Mouse (Mus musculus) MEL (cell line): ENCODE measurements around the gene Ano6. TPM values are rescaled to one million over a fixed set of nuclear protein-coding genes. Genes with fewer than 3 reads are reported as not detected.

Experiments
- DNase-seq: peaks from one replicate; pipeline ENCODE4 v3.0.0; 2011; ENCODE audit warnings: low read depth, low spot score
- H3K27ac ChIP-seq: 2 replicates; pipeline ENCODE4 v1.5.1; 2012; ENCODE audit warnings: low read depth, mild to moderate bottlenecking, control low read depth, low read length, moderate library complexity; ENCODE audit not compliant: control insufficient read depth
- H3K27me3 ChIP-seq, 2 experiments: fragments of 150-350 bp in 1 of 2; sonication (generic) in 1 of 2; 2 replicates each; pipeline ENCODE4 v1.6.1; 2012; ENCODE audit warnings: low read length in 2 of 2, mild to moderate bottlenecking in 2 of 2, improper control_type of control experiment in 1 of 2, moderate library complexity in 1 of 2; ENCODE audit not compliant: insufficient read depth in 2 of 2, control insufficient read depth in 1 of 2
- H3K36me3 ChIP-seq, 2 experiments: 2 replicates each; pipeline ENCODE4 v1.6.1; 2012 to 2014; ENCODE audit warnings: low read length in 2 of 2, improper control_type of control experiment in 1 of 2, inconsistent platforms in 1 of 2, mild to moderate bottlenecking in 1 of 2; ENCODE audit not compliant: insufficient read depth in 2 of 2, control insufficient read depth in 1 of 2
- H3K4me1 ChIP-seq, 2 experiments: fragments of 150-350 bp in 1 of 2; sonication (generic) in 1 of 2; 2 replicates each; pipeline ENCODE4 v1.6.1; 2012; ENCODE audit warnings: low read length in 2 of 2, improper control_type of control experiment in 1 of 2, mild to moderate bottlenecking in 1 of 2; ENCODE audit not compliant: insufficient read depth in 2 of 2, control insufficient read depth in 1 of 2
- H3K4me3 ChIP-seq, 2 experiments: fragments of 150-350 bp in 1 of 2; sonication (generic) in 1 of 2; 2 replicates each; pipeline ENCODE4 v1.5.1; 2012; ENCODE audit warnings: low read depth in 2 of 2, low read length in 2 of 2, mild to moderate bottlenecking in 2 of 2, moderate library complexity in 2 of 2, control low read depth in 1 of 2, improper control_type of control experiment in 1 of 2; ENCODE audit not compliant: control insufficient read depth in 1 of 2, insufficient read depth in 1 of 2
- H3K79me2 ChIP-seq: 2 replicates; pipeline ENCODE4 v1.6.1; 2012; ENCODE audit warnings: mild to moderate bottlenecking, low read length, moderate library complexity; ENCODE audit not compliant: control insufficient read depth, poor library complexity, insufficient read depth
- H3K9ac ChIP-seq: 2 replicates; pipeline ENCODE4 v1.6.1; 2012; ENCODE audit warnings: low read depth, mild to moderate bottlenecking, control low read depth, low read length, moderate library complexity; ENCODE audit not compliant: control insufficient read depth, poor library complexity, severe bottlenecking
- H3K9me3 ChIP-seq: fragments of 150-350 bp; sonication (generic); replicated peaks from 2 replicates; pipeline ENCODE4 v1.6.1; 2012; ENCODE audit warnings: mild to moderate bottlenecking, low read length, improper control_type of control experiment, moderate library complexity; ENCODE audit not compliant: insufficient read depth
- BHLHE40 ChIP-seq: IDR thresholded peaks from 2 replicates; pipeline ENCODE4 v1.6.1; 2012; ENCODE audit warnings: low read depth, mild to moderate bottlenecking, inconsistent platforms, low read length, improper control_type of control experiment, borderline replicate concordance
- CHD2 ChIP-seq: IDR thresholded peaks from 2 replicates; pipeline ENCODE4 v1.6.1; 2011; ENCODE audit warnings: low read length, improper control_type of control experiment
- CTCF ChIP-seq, 3 experiments: IDR thresholded peaks in 2 of 3; conservative IDR thresholded peaks in 1 of 3; 2 replicates each; pipeline ENCODE4 v1.5.1; 2011 to 2012; ENCODE audit warnings: low read length in 3 of 3, low read depth in 2 of 3, mild to moderate bottlenecking in 2 of 3, improper control_type of control experiment in 1 of 3, inconsistent platforms in 1 of 3, mixed read lengths in 1 of 3, moderate library complexity in 1 of 3; ENCODE audit not compliant: control insufficient read depth in 1 of 3, insufficient read depth in 1 of 3, poor library complexity in 1 of 3, severe bottlenecking in 1 of 3
- ELF1 ChIP-seq: IDR thresholded peaks from 2 replicates; pipeline ENCODE4 v1.6.1; 2014; ENCODE audit warnings: low read depth, mild to moderate bottlenecking, inconsistent platforms, low read length, improper control_type of control experiment, moderate library complexity
- EP300 ChIP-seq, 2 experiments: IDR thresholded peaks; 2 replicates each; pipeline ENCODE4 v1.6.1; 2011; ENCODE audit warnings: improper control_type of control experiment in 2 of 2, low read length in 2 of 2, low read depth in 1 of 2, mild to moderate bottlenecking in 1 of 2
- ETS1 ChIP-seq: IDR thresholded peaks from 2 replicates; pipeline ENCODE4 v1.6.1; 2012; ENCODE audit warnings: low read depth, mild to moderate bottlenecking, inconsistent platforms, low read length, improper control_type of control experiment, moderate library complexity
- GABPA ChIP-seq: IDR thresholded peaks from 2 replicates; pipeline ENCODE4 v1.6.1; 2012; ENCODE audit warnings: low read depth, mild to moderate bottlenecking, inconsistent platforms, low read length, improper control_type of control experiment, moderate library complexity
- HCFC1 ChIP-seq: IDR thresholded peaks from 2 replicates; pipeline ENCODE4 v1.6.1; 2012; ENCODE audit warnings: low read depth, mild to moderate bottlenecking, inconsistent platforms, low read length, improper control_type of control experiment, moderate library complexity
- MXI1 ChIP-seq: IDR thresholded peaks from 2 replicates; pipeline ENCODE4 v1.6.1; 2011; ENCODE audit warnings: mild to moderate bottlenecking, low read depth, low read length, improper control_type of control experiment
- MYB ChIP-seq: IDR thresholded peaks from 2 replicates; pipeline ENCODE4 v1.6.1; 2011; ENCODE audit warnings: mild to moderate bottlenecking, low read depth, low read length, improper control_type of control experiment
- NELFE ChIP-seq: IDR thresholded peaks from 2 replicates; pipeline ENCODE4 v1.6.1; 2011; ENCODE audit warnings: low read depth, low read length, improper control_type of control experiment
- NRF1 ChIP-seq: IDR thresholded peaks from 2 replicates; pipeline ENCODE4 v1.6.1; 2014; ENCODE audit warnings: low read depth, mild to moderate bottlenecking, inconsistent platforms, low read length, improper control_type of control experiment, moderate library complexity; ENCODE audit not compliant: poor library complexity, insufficient read depth, severe bottlenecking
- POLR2A ChIP-seq, 2 experiments: IDR thresholded peaks; 2 replicates each; pipeline ENCODE4 v1.6.1; 2011 to 2012; ENCODE audit warnings: low read length in 2 of 2, mild to moderate bottlenecking in 2 of 2, control low read depth in 1 of 2, improper control_type of control experiment in 1 of 2, low read depth in 1 of 2, moderate library complexity in 1 of 2; ENCODE audit not compliant: control insufficient read depth in 1 of 2, insufficient read depth in 1 of 2, poor library complexity in 1 of 2
- POLR2AphosphoS2 ChIP-seq: IDR thresholded peaks from 2 replicates; pipeline ENCODE4 v1.6.1; 2011; ENCODE audit warnings: low read length, improper control_type of control experiment
- RAD21 ChIP-seq: IDR thresholded peaks from 2 replicates; pipeline ENCODE4 v1.6.1; 2011; ENCODE audit warnings: mild to moderate bottlenecking, low read depth, low read length, improper control_type of control experiment
- RCOR1 ChIP-seq: IDR thresholded peaks from 2 replicates; pipeline ENCODE4 v1.6.1; 2012; ENCODE audit warnings: low read depth, mild to moderate bottlenecking, inconsistent platforms, low read length, improper control_type of control experiment
- SIN3A ChIP-seq: IDR thresholded peaks from 2 replicates; pipeline ENCODE4 v1.6.1; 2012; ENCODE audit warnings: low read length, improper control_type of control experiment, inconsistent platforms
- SMC3 ChIP-seq: IDR thresholded peaks from 2 replicates; pipeline ENCODE4 v1.6.1; 2011; ENCODE audit warnings: low read depth, low read length, improper control_type of control experiment
- TBP ChIP-seq: IDR thresholded peaks from 2 replicates; pipeline ENCODE4 v1.8.0; 2011; ENCODE audit warnings: low read depth, low read length, improper control_type of control experiment
- TCF12 ChIP-seq: IDR thresholded peaks from 2 replicates; pipeline ENCODE4 v1.6.1; 2014; ENCODE audit warnings: low read depth, mild to moderate bottlenecking, inconsistent platforms, low read length, improper control_type of control experiment, moderate library complexity
- ZKSCAN1 ChIP-seq: IDR thresholded peaks from 2 replicates; pipeline ENCODE4 v1.6.1; 2012; ENCODE audit warnings: low read depth, mild to moderate bottlenecking, inconsistent platforms, low read length, improper control_type of control experiment, moderate library complexity
- polyA plus RNA-seq, 2 experiments: library from polyadenylated mRNA; stranded (reverse) in 1 of 2; unstranded in 1 of 2; fragments of >175 nt in 1 of 2; fragments of >200 nt in 1 of 2; gene quantifications; 2 replicates each; pipeline versions ENCODE4 v1.2.1 to v1.2.4; 2012; ENCODE audit warnings: low replicate concordance in 2 of 2, low read depth in 1 of 2; ENCODE audit not compliant: insufficient read length in 2 of 2, insufficient read depth in 1 of 2, missing spikeins in 1 of 2
- total RNA-seq: library from RNA; depleted of rRNA; stranded (reverse); fragments of 300-350 nt; gene quantifications from 2 replicates; pipeline ENCODE4 v1.2.3, GENCODE M21; 2012

Ano6 gene
- total and polyA plus RNA-seq, 3 experiments, result 54.8 to 66.6 (median 61.4) TPM

- Histone ChIP-seq H3K27ac (no peak overlapping the region), H3K9me3 (no peaks in the 10 kb centered on the region), H3K79me2 (peaks cover 87% of the 10 kb centered on the region), H3K27me3 (no peaks in the 10 kb centered on the region), H3K4me1 (no peaks in the 10 kb centered on the region), H3K36me3 (peaks cover 0 to 44% of the 10 kb centered on the region in 2 experiments; a peak in 2 of 4 replicates), H3K9ac (no peak overlapping the region), H3K4me3 (no peak overlapping the region)
- DNase-seq, result no peak
- TF ChIP-seq SMC3, result no peak
- no peak for TF ChIP-seq NRF1
- no peak for TF ChIP-seq RAD21
- no peak for TF ChIP-seq CHD2
- no peak for TF ChIP-seq MXI1
- TF ChIP-seq BHLHE40, result no peak
- no peak for TF ChIP-seq SIN3A
- TF ChIP-seq TBP, result no peak
- no peak for TF ChIP-seq ETS1
- TF ChIP-seq NELFE, result no peak
- TF ChIP-seq RCOR1, result no peak
- TF ChIP-seq GABPA, result no peak
- TF ChIP-seq ZKSCAN1, result no peak
Measured at GRCm38 (mm10) chr15:95828647-95829254, 38.1 kb downstream of the Ano6 start.

DNA sequence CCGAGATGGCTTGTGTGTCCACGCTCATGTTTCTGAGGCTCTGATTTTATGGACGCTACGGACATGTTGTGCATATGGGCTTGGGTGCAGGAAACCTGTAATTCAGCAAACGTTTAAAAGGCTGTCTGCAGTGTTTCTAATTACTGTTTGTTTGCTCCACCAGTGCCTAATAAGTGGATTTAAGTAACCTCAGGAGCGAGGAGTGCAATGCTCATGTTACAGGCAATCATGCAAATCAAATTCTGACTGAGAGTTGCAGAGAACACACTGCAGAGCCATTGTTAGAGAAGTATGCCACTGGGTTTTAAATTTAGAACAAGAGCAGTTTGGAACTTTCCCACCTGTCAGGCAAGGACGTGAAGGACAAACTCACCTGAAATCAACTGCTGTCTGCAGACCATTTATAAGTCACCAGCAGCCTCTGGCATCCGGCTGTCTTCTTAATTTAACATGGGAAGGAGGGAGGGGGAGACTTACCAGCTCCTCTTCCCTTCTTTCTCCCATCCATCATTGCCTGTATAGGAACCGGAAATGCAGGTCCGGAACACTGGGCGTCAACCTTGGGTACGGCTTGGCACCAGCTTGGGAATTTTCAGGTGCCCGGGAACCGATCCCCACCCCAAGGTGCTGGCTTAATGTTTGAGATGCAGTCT, 39.0 kb downstream of the Ano6 start:
- DNase-seq, result no peak
- no peaks in the 10 kb centered on the region for H3K27me3 ChIP-seq
- H3K9me3 ChIP-seq, result no peaks in the 10 kb centered on the region
- H3K4me3 ChIP-seq, result no peak overlapping the region
- TF ChIP-seq MYB (no peak), TCF12 (no peak), RCOR1 (no peak)
- no peak overlapping the region for H3K9ac ChIP-seq
- no peak overlapping the region for H3K27ac ChIP-seq
- peaks cover 0 to 36% of the 10 kb centered on the region in 2 experiments; a peak in 2 of 4 replicates for H3K36me3 ChIP-seq
- peaks cover 84% of the 10 kb centered on the region for H3K79me2 ChIP-seq
- H3K4me1 ChIP-seq, result no peaks in the 10 kb centered on the region

- no peak overlapping the region for H3K9ac ChIP-seq
- no peak for TF ChIP-seq POLR2AphosphoS2
- no peak for TF ChIP-seq SIN3A
- TF ChIP-seq EP300 (IDR thresholded peaks at IDR 0.05; ENCODE audit: low read depth in 1 of 2, low read length in 2 of 2), result no peak
- no peak for TF ChIP-seq ETS1
- TF ChIP-seq TBP, result no peak
- no peak for TF ChIP-seq ELF1
- TF ChIP-seq MYB, result no peak
- TF ChIP-seq GABPA, result no peak
- TF ChIP-seq RCOR1, result no peak
- no peak for TF ChIP-seq HCFC1
- TF ChIP-seq POLR2A (IDR thresholded peaks at IDR 0.05; ENCODE audit: control insufficient read depth in 1 of 2, insufficient read depth in 1 of 2, low read depth in 1 of 2, low read length in 2 of 2, poor library complexity in 1 of 2), result no peak
- no peak for TF ChIP-seq CTCF (IDR thresholded peaks at IDR 0.05 in 2 of 3, conservative IDR thresholded peaks at IDR 0.05 in 1 of 3; ENCODE audit: control insufficient read depth in 1 of 3, insufficient read depth in 1 of 3, low read depth in 2 of 3, low read length in 3 of 3, poor library complexity in 1 of 3, severe bottlenecking in 1 of 3)
- TF ChIP-seq, all 39 proteins: peak for 0
- H3K27ac ChIP-seq, result no peak overlapping the region
Measured at GRCm38 (mm10) chr15:95830206-95830560, 39.5 kb downstream of the Ano6 start.

More at GRCm38 (mm10) chr15:95830206-95830560, 39.5 kb downstream of the Ano6 start:
- Histone ChIP-seq H3K9me3 (no peaks in the 10 kb centered on the region), H3K27me3 (no peaks in the 10 kb centered on the region), H3K4me1 (no peaks in the 10 kb centered on the region), H3K79me2 (peaks cover 83% of the 10 kb centered on the region), H3K4me3 (no peak overlapping the region), H3K36me3 (peaks cover 0 to 35% of the 10 kb centered on the region in 2 experiments; a peak in 3 of 4 replicates)
- DNase-seq, result no peak
